Mouse (Mus musculus) liver, embryonic 14.5 days (tissue): ENCODE measurements around the gene Khdrbs1. TPM values are rescaled to one million over a fixed set of nuclear protein-coding genes. Genes with fewer than 3 reads are reported as not detected.

ENCODE experiments used
- ATAC-seq: fragments of 200-750 bp; cut with Nextera tagmentation; 2 replicates; pipeline ENCODE4 v1.8.0; 2017; ENCODE audit warnings: moderate number of reproducible peaks, mild to moderate bottlenecking, moderate library complexity; ENCODE audit not compliant: insufficient read depth
- DNase-seq, 3 experiments: peaks; one replicate each; pipeline ENCODE4 v3.0.0-alpha.2; 2012 to 2013; ENCODE audit warnings: low read depth in 3 of 3, low spot score in 3 of 3
- H3K27ac ChIP-seq: fragments of 300-500 bp; sonication (generic); 2 replicates; pipeline ENCODE4 v1.5.1; 2014; ENCODE audit warnings: moderate library complexity, mild to moderate bottlenecking, control low read depth, inconsistent platforms
- H3K27me3 ChIP-seq: fragments of 300-500 bp; sonication (generic); 2 replicates; pipeline ENCODE4 v1.6.1; 2014; ENCODE audit warnings: mild to moderate bottlenecking, low read length, moderate library complexity; ENCODE audit not compliant: control insufficient read depth, insufficient read depth
- H3K36me3 ChIP-seq: fragments of 300-500 bp; sonication (generic); replicated peaks from 2 replicates; pipeline ENCODE4 v1.6.1; 2014; ENCODE audit warnings: low read depth; ENCODE audit not compliant: control insufficient read depth, insufficient read depth
- H3K4me1 ChIP-seq, 2 experiments: fragments of 200-500 bp in 1 of 2; fragments of 300-500 bp in 1 of 2; sonication (generic) in 1 of 2; replicated peaks; 2 replicates each; pipeline ENCODE4 v1.6.1; 2012 to 2014; ENCODE audit warnings: antibody characterized with exemption in 1 of 2, inconsistent platforms in 1 of 2, low read length in 1 of 2; ENCODE audit not compliant: control insufficient read depth in 2 of 2, insufficient read depth in 2 of 2
- H3K4me2 ChIP-seq: fragments of 300-500 bp; sonication (generic); 2 replicates; pipeline ENCODE4 v1.6.1; 2014; ENCODE audit warnings: low read depth, mild to moderate bottlenecking, control low read depth, moderate library complexity
- H3K4me3 ChIP-seq, 2 experiments: fragments of 200-500 bp in 1 of 2; fragments of 300-500 bp in 1 of 2; sonication (generic) in 1 of 2; 2 replicates each; pipeline ENCODE4 v1.5.1; 2012 to 2014; ENCODE audit warnings: low read depth in 2 of 2, low read length in 2 of 2, mild to moderate bottlenecking in 2 of 2, control low read depth in 1 of 2, inconsistent platforms in 1 of 2, moderate library complexity in 1 of 2; ENCODE audit not compliant: insufficient read depth in 1 of 2
- H3K9ac ChIP-seq: fragments of 300-500 bp; sonication (generic); replicated peaks from 2 replicates; pipeline ENCODE4 v1.6.1; 2014; ENCODE audit warnings: mild to moderate bottlenecking, control low read depth, moderate library complexity
- H3K9me3 ChIP-seq: fragments of 300-500 bp; sonication (generic); 2 replicates; pipeline ENCODE4 v1.6.1; 2016; ENCODE audit warnings: low read length, mixed read lengths; ENCODE audit not compliant: control insufficient read depth
- CTCF ChIP-seq: IDR thresholded peaks from 2 replicates; pipeline ENCODE4 v1.5.1; 2016; ENCODE audit warnings: antibody characterized with exemption, low read depth, control low read depth
- EP300 ChIP-seq: IDR thresholded peaks from 2 replicates; pipeline ENCODE4 v1.6.1; 2016; ENCODE audit warnings: antibody characterized with exemption, low read depth
- WGBS: fragments of 180-500 bp; shearing (Covaris S2); extraction: QIAGEN DNeasy Blood & Tissue Kit; methylation state at CpG from one replicate; pipeline ENCODE4 v1.1.7; 2014; ENCODE audit not compliant: insufficient replicate concordance; 5-methylcytosine and 5-hydroxymethylcytosine counted together
- polyA plus RNA-seq, 2 experiments: library from polyadenylated mRNA; depleted of rRNA in 1 of 2; stranded (reverse) in 1 of 2; unstranded in 1 of 2; fragments of >200 nt; fragmentation: Nextera tagmentation in 1 of 2; extraction: Ambion mirVana in 1 of 2; gene quantifications; 2 replicates each; pipeline versions ENCODE4 v1.2.1 to v1.2.3; 2012 to 2014

Khdrbs1 gene
- polyA plus RNA-seq, 2 experiments: 16.7 to 24.0 TPM

DNA sequence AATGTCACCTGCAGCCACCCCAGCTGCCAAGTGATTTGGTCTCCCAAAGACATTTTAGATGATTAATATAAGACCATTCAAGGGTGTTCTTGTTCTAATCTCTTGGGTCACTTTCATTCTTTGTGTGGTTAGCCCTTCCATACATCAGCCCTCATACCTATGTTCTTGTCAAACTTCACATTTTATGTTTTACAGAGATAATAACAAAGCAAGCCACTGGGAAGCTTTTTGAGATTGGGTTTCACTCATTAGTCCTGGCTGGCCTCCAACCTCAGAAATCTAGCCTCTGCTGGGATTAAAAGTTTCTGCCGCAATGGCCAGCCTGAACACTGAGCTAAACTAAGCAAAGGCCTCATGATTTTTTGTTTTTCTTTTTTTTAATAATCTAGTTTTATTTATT is 41.9 kb downstream of the Khdrbs1 start:
- TF ChIP-seq EP300: no peak
- no peak for TF ChIP-seq CTCF
- Histone ChIP-seq H3K27ac (no peak overlapping the region), H3K27me3 (no peaks in the 10 kb centered on the region), H3K9me3 (no peaks in the 10 kb centered on the region), H3K4me3 (no peak overlapping the region), H3K9ac (no peak overlapping the region), H3K4me1 (peaks cover 5 to 10% of the 10 kb centered on the region in 2 experiments; a peak in 3 of 4 replicates), H3K4me2 (no peak overlapping the region), H3K36me3 (peaks cover 2% of the 10 kb centered on the region; the same call in 1 of the 2 replicates)
- WGBS: 73% methylated on average over 1 of the region's 1 CpGs
- DNase-seq: no peak
- ATAC-seq: no peak

- WGBS: 74% methylated on average over 7 of the region's 7 CpGs
- H3K27me3 ChIP-seq: no peaks in the 10 kb centered on the region
- no peak for ATAC-seq
- peak overlapping the region; percentile 69 for H3K4me2 ChIP-seq
- no peak for DNase-seq
- H3K4me1 ChIP-seq: peaks cover 5 to 10% of the 10 kb centered on the region in 2 experiments; a peak in 3 of 4 replicates
- no peak overlapping the region for H3K27ac ChIP-seq
- no peaks in the 10 kb centered on the region for H3K36me3 ChIP-seq
- peak overlapping the region; percentile 76 for H3K9ac ChIP-seq
- TF ChIP-seq CTCF (no peak), EP300 (no peak)
- no peaks in the 10 kb centered on the region for H3K9me3 ChIP-seq
- H3K4me3 ChIP-seq: peak overlapping the region; percentile 70 to 90; a peak in 3 of 4 replicates
Measured at GRCm38 (mm10) chr4:129697191-129697590, 44.9 kb downstream of the Khdrbs1 start.

DNA sequence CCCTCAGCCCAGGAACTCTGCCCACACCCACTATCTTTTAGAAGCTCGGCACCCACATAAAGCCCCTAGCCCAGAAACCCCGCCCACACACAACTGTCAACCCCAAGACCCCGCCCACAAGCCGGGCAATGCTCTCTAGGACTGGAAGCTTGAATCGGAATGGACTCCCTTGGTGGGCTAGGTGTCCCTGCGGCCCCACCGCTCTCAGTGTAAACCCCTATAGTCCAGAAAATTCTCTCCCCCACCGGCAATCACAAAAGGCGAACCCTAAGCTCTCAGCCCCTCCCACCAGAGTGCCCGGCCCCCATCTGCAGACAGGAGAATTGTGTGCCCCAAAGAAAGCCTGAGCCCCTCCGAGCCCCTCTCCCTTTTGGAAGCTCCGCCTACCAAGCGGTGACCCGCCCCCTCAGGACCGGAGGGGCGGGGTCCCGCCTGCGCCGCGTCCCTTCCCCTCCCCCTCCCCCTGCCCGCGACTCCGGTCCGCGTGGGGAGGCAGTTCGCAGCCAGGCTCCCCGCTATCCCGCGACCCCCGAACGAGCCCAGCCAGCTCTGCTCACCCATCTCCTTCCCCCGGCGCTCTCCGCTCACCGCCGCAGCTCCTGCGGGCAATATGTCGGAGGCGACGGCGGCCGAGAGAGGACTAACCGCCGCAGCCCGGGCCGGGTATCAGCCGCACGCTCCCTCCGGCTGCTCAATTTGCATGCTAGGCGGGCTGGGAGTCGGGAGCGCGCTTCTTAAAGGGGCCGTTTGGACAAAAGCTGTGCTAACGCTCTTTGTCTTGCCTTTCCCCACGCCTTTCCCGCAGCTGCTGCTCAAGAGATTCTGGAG is 45.7 kb downstream of the Khdrbs1 start, which contains the start of gene Tmem39b:
TSS of gene Tmem39b (minus strand) at position 681 of the 828 bp plus-strand sequence.
- Histone ChIP-seq H3K9ac (peak within 1 kb of the TSS; percentile 76), H3K4me2 (peak within 1 kb of the TSS; percentile 69), H3K36me3 (no peaks in the 10 kb centered on the region), H3K27me3 (no peaks in the 10 kb centered on the region), H3K4me3 (peak within 1 kb of the TSS; percentile 70 to 90), H3K27ac (no peak within 1 kb of the TSS; the same call in none of the 2 replicates), H3K9me3 (no peaks in the 10 kb centered on the region), H3K4me1 (peaks cover 5 to 7% of the 10 kb centered on the region in 2 experiments; a peak in 3 of 4 replicates)
- no peak for TF ChIP-seq CTCF
- TF ChIP-seq EP300: no peak
- ATAC-seq (peak; percentile 89), DNase-seq (peak; percentile 76 to 79 (median 77))
- WGBS: 1% methylated on average over 56 of the region's 57 CpGs

DNA sequence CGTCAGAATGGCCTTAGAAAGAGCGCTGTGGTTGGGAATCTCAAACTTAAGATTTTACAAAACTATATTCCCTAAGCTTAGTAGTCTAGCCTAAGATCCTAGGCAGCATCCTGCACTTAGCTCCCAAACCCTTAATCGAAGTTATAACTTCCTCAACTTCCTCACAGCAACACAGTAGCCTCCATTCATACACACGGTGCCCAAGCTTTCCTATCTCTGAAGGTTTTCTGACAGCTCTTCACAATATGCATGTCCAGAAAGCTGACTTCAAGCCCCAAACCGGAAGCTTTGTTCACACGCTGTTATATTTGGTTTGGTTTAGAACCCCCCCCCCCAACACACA is 46.3 kb downstream of the Khdrbs1 start:
- DNase-seq (peak in 1 of 3 experiments; percentile 17), ATAC-seq (peak; percentile 1; the same call in 1 of the 2 replicates)
- Histone ChIP-seq H3K4me1 (peaks cover 5 to 7% of the 10 kb centered on the region in 2 experiments; a peak in 3 of 4 replicates), H3K36me3 (no peaks in the 10 kb centered on the region), H3K9ac (peak overlapping the region; percentile 76), H3K27ac (no peak overlapping the region; the same call in 1 of the 2 replicates), H3K4me2 (peak overlapping the region; percentile 69), H3K27me3 (no peaks in the 10 kb centered on the region), H3K4me3 (peak overlapping the region; percentile 70 to 90), H3K9me3 (no peaks in the 10 kb centered on the region)
- TF ChIP-seq EP300: no peak
- no peak for TF ChIP-seq CTCF
- WGBS: 15% methylated on average over 6 of the region's 6 CpGs

GRCm38 (mm10) chr4:129684531-129684930 is 57.6 kb downstream of the Khdrbs1 start:
- WGBS: 78% methylated on average over 6 of the region's 6 CpGs
- H3K9me3 ChIP-seq: no peaks in the 10 kb centered on the region
- DNase-seq (no peak), ATAC-seq (no peak)
- H3K27ac ChIP-seq: no peak overlapping the region
- no peaks in the 10 kb centered on the region for H3K4me1 ChIP-seq
- no peak for TF ChIP-seq EP300
- TF ChIP-seq CTCF: no peak
- H3K36me3 ChIP-seq: no peaks in the 10 kb centered on the region; the same call in 1 of the 2 replicates
- H3K27me3 ChIP-seq: no peaks in the 10 kb centered on the region
- no peak overlapping the region for H3K4me3 ChIP-seq
- H3K4me2 ChIP-seq: no peak overlapping the region
- no peak overlapping the region for H3K9ac ChIP-seq
